Mouse (Mus musculus) heart, embryonic 14.5 days (tissue): ENCODE measurements around the gene Sbsn. TPM values are rescaled to one million over a fixed set of nuclear protein-coding genes. Genes with fewer than 3 reads are reported as not detected.
A peak's percentile ranks its signal among the peaks of the same experiment; 100 is the strongest.
"Not testable (repeated sequence)": the region's sequence is repeated elsewhere in the genome, so short reads cannot be mapped to it uniquely, and the experiment has no call there.

Experiments
- ATAC-seq: fragments of 200-750 bp; cut with Nextera tagmentation; 2 replicates; pipeline ENCODE4 v1.8.0; 2017; ENCODE audit warnings: low read depth, moderate TSS enrichment; ENCODE audit not compliant: insufficient number of reproducible peaks, insufficient read depth, low FRiP score
- H3K27ac ChIP-seq, 2 experiments: fragments of 200-500 bp in 1 of 2; fragments of 300-500 bp in 1 of 2; sonication (generic) in 1 of 2; replicated peaks in 1 of 2; 2 replicates each; pipeline ENCODE4 v1.5.1; 2012 to 2014; ENCODE audit warnings: low read depth in 2 of 2, low read length in 2 of 2, control low read depth in 1 of 2, mild to moderate bottlenecking in 1 of 2, mixed read lengths in 1 of 2; ENCODE audit not compliant: control insufficient read depth in 1 of 2, insufficient read depth in 1 of 2
- H3K27me3 ChIP-seq: fragments of 300-500 bp; sonication (generic); 2 replicates; pipeline ENCODE4 v1.6.1; 2014; ENCODE audit warnings: mild to moderate bottlenecking, low read length, control low read depth; ENCODE audit not compliant: control insufficient read depth, insufficient read depth
- H3K36me3 ChIP-seq: fragments of 300-500 bp; sonication (generic); 2 replicates; pipeline ENCODE4 v1.6.1; 2014; ENCODE audit warnings: mild to moderate bottlenecking, control low read depth, low read length, mixed read lengths; ENCODE audit not compliant: control insufficient read depth, insufficient read depth
- H3K4me1 ChIP-seq, 2 experiments: fragments of 200-500 bp in 1 of 2; fragments of 300-500 bp in 1 of 2; sonication (generic) in 1 of 2; 2 replicates each; pipeline ENCODE4 v1.6.1; 2012 to 2014; ENCODE audit warnings: low read length in 2 of 2, control low read depth in 1 of 2, mixed read lengths in 1 of 2; ENCODE audit not compliant: control insufficient read depth in 2 of 2, insufficient read depth in 2 of 2
- H3K4me2 ChIP-seq: fragments of 300-500 bp; sonication (generic); 2 replicates; pipeline ENCODE4 v1.6.1; 2014; ENCODE audit warnings: mild to moderate bottlenecking, low read length
- H3K4me3 ChIP-seq, 2 experiments: fragments of 200-500 bp in 1 of 2; fragments of 300-500 bp in 1 of 2; sonication (generic) in 1 of 2; 2 replicates each; pipeline ENCODE4 v1.5.1; 2012 to 2014; ENCODE audit warnings: low read length in 2 of 2, mild to moderate bottlenecking in 2 of 2, control low read depth in 1 of 2, low read depth in 1 of 2, moderate library complexity in 1 of 2; ENCODE audit not compliant: control insufficient read depth in 1 of 2, insufficient read depth in 1 of 2
- H3K9ac ChIP-seq: fragments of 300-500 bp; sonication (generic); 2 replicates; pipeline ENCODE4 v1.6.1; 2014; ENCODE audit warnings: mild to moderate bottlenecking, low read length
- H3K9me3 ChIP-seq: fragments of 300-500 bp; sonication (generic); 2 replicates; pipeline ENCODE4 v1.6.1; 2016; ENCODE audit warnings: low read length, control low read depth; ENCODE audit not compliant: control insufficient read depth
- WGBS: fragments of 180-500 bp; shearing (Covaris S2); extraction: QIAGEN DNeasy Blood & Tissue Kit; methylation state at CpG from one replicate; pipeline ENCODE4 v1.1.7; 2014; 5-methylcytosine and 5-hydroxymethylcytosine counted together
- polyA plus RNA-seq: library from polyadenylated mRNA; unstranded; fragments of >200 nt; fragmentation: Nextera tagmentation; extraction: Ambion mirVana; gene quantifications from 2 replicates; pipeline ENCODE4 v1.2.1, GENCODE M21; 2014

The Sbsn gene
- polyA plus RNA-seq, 1 experiment from 2014 or later: 0.57 TPM

DNA sequence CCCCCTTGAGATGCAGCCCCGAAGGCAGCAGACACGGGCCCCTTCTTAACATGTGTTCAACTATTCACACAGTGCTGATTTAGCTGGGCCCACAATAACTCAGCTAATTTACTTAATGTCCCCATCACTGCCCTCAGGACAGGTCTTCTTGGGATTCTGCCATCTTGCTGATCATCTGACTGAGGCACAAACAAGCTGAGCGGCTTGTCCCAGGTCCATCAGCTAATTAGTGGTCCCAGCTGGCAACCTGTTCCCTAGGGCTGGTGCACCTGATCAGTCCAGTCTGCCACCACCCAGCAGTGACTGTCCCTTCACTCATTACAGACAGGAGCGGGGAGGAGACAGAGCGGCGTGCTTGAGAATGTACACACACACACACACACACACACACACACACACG is 30.0 kb upstream of the Sbsn start:
- H3K27me3 ChIP-seq: peaks cover 17% of the 10 kb centered on the region

DNA sequence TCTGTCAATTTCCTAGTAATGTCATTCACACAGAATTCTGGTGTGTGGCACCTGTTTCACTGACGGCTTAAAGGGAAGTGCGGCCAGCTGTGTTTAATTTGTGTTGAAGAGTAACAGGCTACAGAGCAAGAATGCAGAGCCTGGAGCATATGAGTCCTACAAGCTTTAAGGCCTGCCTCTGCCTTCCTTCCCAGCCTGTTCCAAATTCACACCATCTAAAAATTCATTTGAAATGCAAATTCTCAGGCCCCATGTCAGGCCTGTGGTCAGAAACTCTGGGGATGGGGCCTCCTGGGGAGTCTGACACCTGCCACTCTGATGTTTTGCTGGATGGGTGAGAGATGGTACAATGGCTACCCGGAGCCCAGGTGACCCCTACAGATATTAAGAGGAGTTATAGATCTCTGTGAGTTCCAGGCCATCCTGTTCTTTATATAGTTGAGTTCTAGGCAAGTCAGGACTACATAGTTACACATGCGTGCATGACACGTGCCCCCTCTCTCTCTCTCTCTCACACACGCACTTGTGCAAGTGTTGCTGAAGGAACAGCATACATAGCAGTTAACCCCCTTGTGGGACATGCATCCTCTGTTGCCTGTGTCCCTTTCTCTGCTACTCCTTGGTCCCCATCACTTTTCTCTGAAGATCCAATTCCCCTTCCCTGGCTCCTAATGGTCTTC is 27.9 kb upstream of the Sbsn start:
- Histone ChIP-seq H3K4me1 (peaks cover 2 to 4% of the 10 kb centered on the region in 2 experiments), H3K4me2 (no peak overlapping the region), H3K27ac (no peak overlapping the region), H3K27me3 (no peaks in the 10 kb centered on the region), H3K4me3 (no peak overlapping the region), H3K36me3 (peaks cover 18% of the 10 kb centered on the region), H3K9ac (no peak overlapping the region), H3K9me3 (no peaks in the 10 kb centered on the region)
- 72% methylated on average over 6 of the region's 6 CpGs for WGBS
- no peak for ATAC-seq

More for the DNA sequence above, 30.0 kb upstream of the Sbsn start:
- ATAC-seq: no peak
- 85% methylated on average over 7 of the region's 7 CpGs for WGBS
- Histone ChIP-seq H3K4me1 (peaks cover 6 to 12% of the 10 kb centered on the region in 2 experiments; a peak in 3 of 4 replicates), H3K9ac (no peak overlapping the region), H3K36me3 (0 out of 2 replicates have a peak, but pooled peaks cover under 1% of the 10 kb centered on the region), H3K9me3 (no peaks in the 10 kb centered on the region), H3K27ac (no peak overlapping the region), H3K4me2 (no peak overlapping the region), H3K4me3 (no peak overlapping the region)

DNA sequence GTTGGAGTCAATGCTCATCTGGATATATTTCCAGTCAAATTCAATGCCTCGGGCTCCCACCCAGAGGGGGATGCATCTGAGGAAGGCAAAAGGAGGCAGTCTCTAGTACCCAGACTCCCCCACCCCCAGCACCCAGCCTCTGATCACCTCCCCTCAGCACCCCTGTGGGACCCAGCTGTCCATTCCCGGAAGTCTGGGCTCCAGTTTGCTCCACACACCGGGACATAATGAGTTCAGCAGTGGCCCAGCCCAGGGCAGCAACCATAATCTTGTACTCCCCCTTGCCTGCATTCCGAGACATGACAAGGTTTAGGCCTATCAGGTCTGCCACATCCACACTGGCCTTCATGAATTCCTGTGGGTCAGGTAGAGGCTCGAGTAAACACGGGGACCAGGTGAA is 23.1 kb upstream of the Sbsn start:
- no peak for ATAC-seq
- Histone ChIP-seq H3K36me3 (peaks cover 29% of the 10 kb centered on the region), H3K9me3 (no peaks in the 10 kb centered on the region), H3K27ac (peak overlapping the region in 1 of 2 experiments; percentile 60; a peak in 1 of 4 replicates), H3K4me1 (peaks cover 4 to 17% of the 10 kb centered on the region in 2 experiments), H3K4me2 (peak overlapping the region; percentile 94), H3K4me3 (peak overlapping the region; percentile 76 to 89; a peak in 3 of 4 replicates), H3K9ac (peak overlapping the region; percentile 93), H3K27me3 (no peaks in the 10 kb centered on the region)
- WGBS: 89% methylated on average over 6 of the region's 6 CpGs

DNA sequence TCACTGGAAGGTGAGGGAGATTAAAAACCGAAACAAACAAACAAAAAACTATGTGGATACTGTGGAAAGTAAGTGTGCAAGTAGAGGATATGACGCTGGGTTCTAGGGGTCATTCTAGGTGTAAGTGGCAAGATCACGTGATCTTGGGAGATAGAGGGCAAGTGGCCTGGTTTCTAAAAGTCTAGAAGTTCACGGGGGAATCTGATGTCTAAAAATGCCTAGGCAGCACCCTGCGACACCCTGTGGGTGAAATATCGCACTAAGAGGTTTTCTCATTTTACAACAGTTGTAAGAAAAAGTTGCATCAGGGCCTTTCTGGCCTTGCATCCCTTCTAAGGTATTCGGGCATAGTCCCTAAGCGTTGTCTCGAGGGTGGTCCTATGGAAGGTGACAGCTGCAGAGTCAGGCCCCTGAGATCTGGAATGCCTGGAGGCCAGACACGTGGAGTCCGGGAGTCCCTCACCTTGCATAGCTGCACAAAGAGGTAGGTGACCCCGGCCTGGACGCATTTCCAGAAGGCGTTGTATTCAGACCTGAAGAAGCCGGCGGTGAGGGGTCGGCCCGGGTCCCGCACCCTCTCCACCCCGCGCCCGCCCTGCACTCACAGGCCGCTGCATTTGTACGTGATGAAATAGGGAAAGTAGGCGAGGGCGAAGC is 22.4 kb upstream of the Sbsn start:
- peak overlapping the region; percentile 76 to 89 for H3K4me3 ChIP-seq
- H3K27me3 ChIP-seq: no peaks in the 10 kb centered on the region
- H3K9me3 ChIP-seq: no peaks in the 10 kb centered on the region
- ATAC-seq: peak; percentile 9
- peak overlapping the region; percentile 52 to 60; a peak in 3 of 4 replicates for H3K27ac ChIP-seq
- 7% methylated on average over 26 of the region's 26 CpGs for WGBS
- peaks cover 35% of the 10 kb centered on the region for H3K36me3 ChIP-seq
- H3K4me2 ChIP-seq: peak overlapping the region; percentile 94
- peaks cover 4 to 17% of the 10 kb centered on the region in 2 experiments for H3K4me1 ChIP-seq
- H3K9ac ChIP-seq: peak overlapping the region; percentile 93

DNA sequence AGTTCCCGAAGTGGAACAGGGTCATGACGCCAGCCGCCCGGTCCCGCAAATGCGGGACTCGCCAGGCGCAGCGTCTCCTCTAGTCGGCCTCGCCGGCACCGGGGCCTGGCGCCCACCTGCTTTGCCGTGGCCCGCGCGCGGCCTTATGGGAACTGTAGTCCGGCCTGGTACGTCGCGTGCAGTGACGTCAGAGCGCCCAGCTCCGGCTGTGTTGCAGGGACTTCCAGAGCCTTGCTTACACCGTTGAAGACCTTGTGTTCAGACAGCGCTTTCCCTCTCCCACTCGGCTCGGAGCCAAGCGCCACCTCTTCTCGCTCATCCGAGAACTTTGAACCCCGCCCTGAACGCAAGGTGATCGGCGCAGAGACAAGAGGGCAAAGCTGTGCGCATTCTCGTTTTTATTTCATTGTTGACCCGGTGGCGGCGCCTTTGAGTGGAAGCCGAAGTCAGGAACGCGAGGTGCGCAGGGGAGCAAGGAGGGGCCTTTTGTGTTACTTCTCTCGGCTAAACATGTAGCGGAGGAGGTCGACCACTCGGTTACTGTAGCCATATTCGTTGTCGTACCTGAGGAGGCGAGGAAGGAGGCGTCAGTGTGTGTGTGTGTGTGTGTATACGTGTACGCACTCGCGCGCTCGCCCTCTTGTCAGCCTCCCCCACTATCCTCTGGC is 21.7 kb upstream of the Sbsn start, which contains the start of gene Tmem147:
Gene Tmem147 (minus strand): TSS at position 145 of the 668 bp plus-strand sequence.
- H3K27me3 ChIP-seq: no peaks in the 10 kb centered on the region
- peak within 1 kb of the TSS; percentile 60 to 84 for H3K27ac ChIP-seq
- peak; percentile 96 for ATAC-seq
- H3K4me2 ChIP-seq: peak within 1 kb of the TSS; percentile 94
- H3K9me3 ChIP-seq: no peaks in the 10 kb centered on the region
- peak within 1 kb of the TSS; percentile 76 to 89 for H3K4me3 ChIP-seq
- peak within 1 kb of the TSS; percentile 93 for H3K9ac ChIP-seq
- H3K4me1 ChIP-seq: peaks cover 4 to 17% of the 10 kb centered on the region in 2 experiments
- peaks cover 41% of the 10 kb centered on the region for H3K36me3 ChIP-seq
- WGBS: under 1% methylated on average over 58 of the region's 60 CpGs

DNA sequence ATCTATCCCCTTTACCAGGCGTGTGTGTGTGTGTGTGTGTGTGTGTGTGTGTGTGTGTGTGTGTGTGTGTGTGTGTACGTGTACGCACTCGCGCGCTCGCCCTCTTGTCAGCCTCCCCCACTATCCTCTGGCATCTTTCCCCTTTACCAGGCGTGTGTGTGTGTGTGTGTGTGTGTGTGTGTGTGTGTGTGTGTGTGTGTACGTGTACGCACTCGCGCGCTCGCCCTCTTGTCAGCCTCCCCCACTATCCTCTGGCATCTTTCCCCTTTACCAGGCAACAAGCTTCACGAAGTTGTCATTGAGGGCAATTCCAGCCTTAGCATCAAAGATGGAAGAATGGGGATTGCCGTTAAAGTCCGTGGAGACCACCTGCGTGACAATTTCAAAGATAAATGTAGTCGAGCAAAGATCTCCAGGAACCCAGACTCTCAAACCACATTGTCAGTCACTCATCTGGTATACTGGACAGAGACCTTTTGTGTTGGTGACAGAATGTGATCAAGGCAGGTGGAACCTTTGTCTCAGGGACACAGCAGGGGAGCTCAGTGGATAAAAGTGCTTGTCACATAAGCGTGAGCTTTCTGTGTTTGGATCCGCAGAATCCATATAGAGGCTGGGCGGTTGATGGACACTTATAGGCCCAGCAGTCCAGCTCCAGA is 21.1 kb upstream of the Sbsn start:
- H3K9me3 ChIP-seq, ATAC-seq, H3K27me3 ChIP-seq: not testable (repeated sequence)
- Histone ChIP-seq H3K4me3 (peak overlapping the region; percentile 76 to 89), H3K4me2 (peak overlapping the region; percentile 94), H3K27ac (peak overlapping the region; percentile 60 to 84), H3K9ac (peak overlapping the region; percentile 93), H3K4me1 (peaks cover 4 to 17% of the 10 kb centered on the region in 2 experiments), H3K36me3 (peaks cover 46% of the 10 kb centered on the region)
- WGBS: 22% methylated on average over 19 of the region's 22 CpGs

DNA sequence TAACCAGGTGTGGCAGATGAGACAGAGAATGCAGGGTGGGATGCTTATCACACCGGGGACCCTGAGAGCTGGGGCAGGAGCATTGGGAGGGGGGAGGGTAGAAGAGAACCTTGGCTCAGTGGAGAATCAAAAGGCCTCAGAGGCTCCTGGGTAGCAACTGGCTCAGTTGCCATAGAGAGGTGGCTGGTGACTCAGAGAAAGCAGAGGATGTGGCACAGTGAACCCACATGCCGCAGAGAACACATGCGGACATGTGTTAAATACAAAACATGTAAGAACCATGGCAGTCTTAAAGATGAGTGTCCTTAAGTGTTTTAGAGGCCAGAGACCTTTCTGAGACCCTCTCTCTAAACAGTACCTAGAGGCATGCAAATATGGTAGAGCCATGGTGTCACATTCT is 15.1 kb upstream of the Sbsn start:
- H3K27ac ChIP-seq: no peak overlapping the region
- H3K9ac ChIP-seq: no peak overlapping the region
- no peak overlapping the region for H3K4me3 ChIP-seq
- no peak for ATAC-seq
- H3K9me3 ChIP-seq: no peaks in the 10 kb centered on the region
- peaks cover 51% of the 10 kb centered on the region for H3K36me3 ChIP-seq
- no peaks in the 10 kb centered on the region for H3K4me1 ChIP-seq
- no peaks in the 10 kb centered on the region for H3K27me3 ChIP-seq
- WGBS: 76% methylated on average over 3 of the region's 3 CpGs
- no peak overlapping the region for H3K4me2 ChIP-seq
